Mouse (Mus musculus): ENCODE data around the gene Tnfsf9.

DNA sequence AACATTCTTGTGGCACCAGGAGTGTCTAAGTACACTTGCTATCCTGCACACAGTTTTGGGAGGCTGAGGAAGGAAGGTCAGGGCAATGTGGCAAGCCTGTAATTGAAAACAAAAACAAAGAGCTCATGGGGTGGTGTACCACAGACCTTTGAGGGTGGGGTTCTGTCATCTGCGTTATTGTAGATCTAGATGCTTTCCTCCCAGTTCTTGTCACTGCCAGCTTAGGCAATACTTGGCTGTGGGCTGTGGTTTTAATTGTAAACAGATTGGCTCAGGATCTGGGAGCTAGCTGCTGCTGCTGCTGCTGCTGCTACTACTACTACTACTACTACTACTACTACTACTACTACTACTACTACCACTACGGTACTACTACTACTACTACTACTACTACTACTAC lies 2.8 kb upstream of the Tnfsf9 start:
- TF ChIP-seq POLR2A (IDR thresholded peaks at IDR 0.05; ENCODE audit: borderline replicate concordance, insufficient read depth, low read length), result no peak
- TF ChIP-seq CTCF (IDR thresholded peaks at IDR 0.05; ENCODE audit: borderline replicate concordance, insufficient read depth, low read depth, low read length), result no peak

All from cerebellum, adult 2 months (tissue).